Mouse (Mus musculus) myocyte (in vitro differentiated cells): ENCODE measurements at regions not wholly inside any gene's neighbourhood (a gene's known extent, or its start where the extent isn't known, plus 50 kb on each side); places are given as distances from the start of the nearest gene placed in this dataset.

Source experiments
- CEBPB ChIP-seq: IDR thresholded peaks from 2 replicates; pipeline ENCODE4 v1.6.1; 2011; ENCODE audit warnings: mild to moderate bottlenecking, moderate library complexity; ENCODE audit not compliant: poor library complexity, insufficient read depth, severe bottlenecking
- MYOG ChIP-seq, 3 experiments: IDR thresholded peaks; one replicate each; pipeline ENCODE4 v1.6.1; 2011; ENCODE audit warnings: control low read depth in 2 of 3, low read depth in 2 of 3, mild to moderate bottlenecking in 2 of 3; ENCODE audit not compliant: insufficient read length in 2 of 3, control insufficient read depth in 1 of 3, insufficient read depth in 1 of 3
- POLR2A ChIP-seq: IDR thresholded peaks from one replicate; pipeline ENCODE4 v1.6.1; 2011; ENCODE audit warnings: low read depth, mild to moderate bottlenecking, control low read depth, moderate library complexity; ENCODE audit not compliant: insufficient read length
- POLR2AphosphoS2 ChIP-seq: IDR thresholded peaks from one replicate; pipeline ENCODE4 v1.6.1; 2011; ENCODE audit warnings: low read depth, control low read depth; ENCODE audit not compliant: insufficient read length
- TCF12 ChIP-seq: IDR thresholded peaks from one replicate; pipeline ENCODE4 v1.6.1; 2011; ENCODE audit warnings: mild to moderate bottlenecking, control low read depth; ENCODE audit not compliant: poor library complexity, insufficient read depth, severe bottlenecking
- USF1 ChIP-seq: IDR thresholded peaks from one replicate; pipeline ENCODE4 v1.6.1; 2011; ENCODE audit warnings: low read depth, mild to moderate bottlenecking, control low read depth, moderate library complexity

DNA sequence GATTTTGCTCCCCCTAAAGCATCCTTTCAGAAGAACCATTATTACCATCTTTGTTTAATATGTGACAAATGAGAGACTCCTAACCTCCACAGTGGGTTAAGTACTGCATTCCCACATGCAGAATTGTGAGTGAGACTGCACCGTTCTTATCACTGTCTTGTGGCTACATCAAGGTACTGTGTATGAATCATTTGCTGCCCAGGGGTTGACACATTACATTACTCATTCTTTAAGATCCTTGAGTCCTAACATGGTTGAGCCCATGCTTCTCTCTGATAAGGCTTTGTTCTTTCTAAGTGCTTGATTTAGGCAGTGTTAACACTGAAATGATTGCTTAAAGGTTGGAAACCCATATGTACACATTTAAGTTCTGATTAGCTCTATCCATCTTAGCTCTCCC, 504.2 kb upstream of the Lcorl start:
- TF ChIP-seq MYOG (IDR thresholded peaks at IDR 0.05; ENCODE audit: control insufficient read depth in 1 of 3, insufficient read depth in 1 of 3, insufficient read length in 2 of 3, low read depth in 2 of 3) (no peak), USF1 (no peak), POLR2A (no peak), TCF12 (no peak), POLR2AphosphoS2 (no peak), CEBPB (no peak)
